Mouse (Mus musculus) midbrain, embryonic 11.5 days (tissue): ENCODE measurements at regions not wholly inside any gene's neighbourhood (a gene's known extent, or its start where the extent isn't known, plus 50 kb on each side); places are given as distances from the start of the nearest gene placed in this dataset.
"Not testable (repeated sequence)": the region's sequence is repeated elsewhere in the genome, so short reads cannot be mapped to it uniquely, and the experiment has no call there.

Experiments used
- ATAC-seq: fragments of 200-750 bp; cut with Nextera tagmentation; 2 replicates; pipeline ENCODE4 v1.8.0; 2017; ENCODE audit warnings: moderate TSS enrichment, moderate library complexity; ENCODE audit not compliant: low FRiP score
- DNase-seq: peaks from one replicate; pipeline ENCODE4 v3.0.0; 2015; ENCODE audit warnings: low spot score; ENCODE audit errors: missing footprints
- H3K27ac ChIP-seq: fragments of 300-500 bp; sonication (generic); 2 replicates; pipeline ENCODE4 v1.5.1; 2014; ENCODE audit warnings: low read depth, low read length
- H3K27me3 ChIP-seq: fragments of 300-500 bp; sonication (generic); 2 replicates; pipeline ENCODE4 v1.6.1; 2014; ENCODE audit warnings: mild to moderate bottlenecking, low read length, moderate library complexity, mixed read lengths; ENCODE audit not compliant: control insufficient read depth, insufficient read depth
- H3K36me3 ChIP-seq: fragments of 300-500 bp; sonication (generic); 2 replicates; pipeline ENCODE4 v1.6.1; 2014; ENCODE audit warnings: mild to moderate bottlenecking, low read length, moderate library complexity, mixed read lengths; ENCODE audit not compliant: control insufficient read depth, insufficient read depth
- H3K4me1 ChIP-seq: fragments of 300-500 bp; sonication (generic); 2 replicates; pipeline ENCODE4 v1.6.1; 2014; ENCODE audit warnings: low read length; ENCODE audit not compliant: control insufficient read depth, insufficient read depth
- H3K4me2 ChIP-seq: fragments of 300-500 bp; sonication (generic); 2 replicates; pipeline ENCODE4 v1.6.1; 2014; ENCODE audit warnings: mild to moderate bottlenecking, moderate library complexity
- H3K4me3 ChIP-seq: fragments of 300-500 bp; sonication (generic); 2 replicates; pipeline ENCODE4 v1.5.1; 2014; ENCODE audit warnings: low read depth, low read length
- H3K9ac ChIP-seq: fragments of 300-500 bp; sonication (generic); 2 replicates; pipeline ENCODE4 v1.6.1; 2014; ENCODE audit warnings: low read length
- H3K9me3 ChIP-seq: fragments of 300-500 bp; sonication (generic); 2 replicates; pipeline ENCODE4 v1.6.1; 2016; ENCODE audit warnings: low read length; ENCODE audit not compliant: control insufficient read depth
- whole genome bisulfite sequencing: fragments of 180-500 bp; shearing (Covaris S2); extraction: QIAGEN DNeasy Blood & Tissue Kit; methylation state at CpG from one replicate; pipeline ENCODE4 v1.1.7; 2014; 5-methylcytosine and 5-hydroxymethylcytosine counted together

DNA sequence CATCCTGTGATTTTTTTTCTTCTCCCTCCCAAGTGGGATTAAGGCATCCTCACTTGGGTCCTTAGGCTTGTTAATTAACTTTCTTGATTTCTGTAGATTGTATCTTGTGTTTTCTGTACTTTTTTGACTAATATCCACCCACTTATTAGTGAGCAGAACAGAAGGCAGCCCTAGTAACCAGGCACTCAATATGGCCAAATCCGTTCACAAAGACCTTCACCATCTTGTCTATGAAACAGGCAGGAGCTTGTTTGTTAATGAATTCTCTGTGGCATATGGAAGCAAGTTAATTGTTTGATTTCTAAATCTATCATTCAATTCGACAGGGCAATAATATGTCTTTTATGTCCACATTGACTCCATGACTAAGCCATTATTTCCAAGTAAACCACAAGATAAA, 798.2 kb upstream of the 4921530L21Rik start:
- Histone ChIP-seq H3K4me3 (no peak overlapping the region), H3K9ac (no peak overlapping the region), H3K36me3 (no peaks in the 10 kb centered on the region), H3K27me3 (no peaks in the 10 kb centered on the region), H3K4me2 (no peak overlapping the region), H3K27ac (no peak overlapping the region), H3K9me3 (no peaks in the 10 kb centered on the region), H3K4me1 (no peaks in the 10 kb centered on the region)
- DNase-seq (no peak), ATAC-seq (no peak)
- 72% methylated on average over 2 of the region's 2 CpGs for WGBS

GRCm38 (mm10) chr14:95091691-95092395, 789.2 kb upstream of the 4921530L21Rik start:
- H3K4me3 ChIP-seq, DNase-seq, H3K4me2 ChIP-seq, H3K27ac ChIP-seq, H3K9me3 ChIP-seq, H3K4me1 ChIP-seq, H3K27me3 ChIP-seq, H3K36me3 ChIP-seq, H3K9ac ChIP-seq, ATAC-seq: not testable (repeated sequence)
- WGBS: 92% methylated on average over 10 of the region's 10 CpGs

- no peaks in the 10 kb centered on the region for H3K9me3 ChIP-seq
- 70% methylated on average over 4 of the region's 4 CpGs for WGBS
- peak; percentile 35 for DNase-seq
- no peak for ATAC-seq
- no peaks in the 10 kb centered on the region for H3K4me1 ChIP-seq
- no peak overlapping the region for H3K9ac ChIP-seq
- no peaks in the 10 kb centered on the region for H3K27me3 ChIP-seq
- no peak overlapping the region for H3K27ac ChIP-seq
- H3K4me2 ChIP-seq: no peak overlapping the region
- H3K36me3 ChIP-seq: no peaks in the 10 kb centered on the region
- no peak overlapping the region for H3K4me3 ChIP-seq
Observed at GRCm38 (mm10) chr14:95113863-95114262, 767.2 kb upstream of the 4921530L21Rik start.
